Mouse (Mus musculus): Measurements from ENCODE around the gene Vars. TPM values are rescaled to one million over a fixed set of nuclear protein-coding genes. Genes with fewer than 3 reads are reported as not detected.

Gene Vars
- total and polyA plus RNA-seq, 3 experiments = 90.3 to 280 (median 277) TPM

DNA sequence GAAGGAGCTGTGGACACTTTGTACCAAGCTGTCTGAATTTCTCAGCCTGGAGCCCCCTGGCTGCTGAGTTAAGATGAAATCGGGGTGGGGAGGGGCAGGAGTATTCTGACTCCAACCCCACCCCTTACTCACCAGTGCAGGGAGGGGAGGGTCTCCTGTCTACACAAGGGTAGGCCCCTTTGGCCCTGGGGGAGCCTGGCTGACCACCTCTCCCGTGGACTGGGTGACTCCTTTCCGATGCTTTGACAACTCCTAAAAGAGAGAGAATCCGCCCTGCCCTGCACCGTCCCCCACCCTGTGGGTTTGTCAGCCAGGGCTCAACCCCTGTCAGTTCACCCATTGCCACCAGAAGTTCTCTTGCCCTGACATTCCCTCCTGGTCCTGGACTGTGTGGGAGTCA is 25.4 kb downstream of the Vars start:
- Histone ChIP-seq H3K4me2 (ENCODE audit: insufficient read depth, low read depth, poor library complexity, severe bottlenecking) (peak overlapping the region; percentile 16; the same call in 1 of the 2 replicates), H3K79me2 (replicated peaks; ENCODE audit: control insufficient read depth, extremely low read depth, insufficient read depth, poor library complexity, severe bottlenecking) (no peaks in the 10 kb centered on the region; the same call in none of the 2 replicates), H3K27ac (ENCODE audit: insufficient read depth, low read depth) (no peak overlapping the region), H3K36me3 (replicated peaks in 1 of 2; ENCODE audit: control insufficient read depth in 1 of 2, insufficient read depth in 1 of 2, low read length in 1 of 2) (peaks cover 4 to 59% of the 10 kb centered on the region in 2 experiments), H3K9ac (ENCODE audit: insufficient read depth, low read depth) (peak overlapping the region; percentile 20; the same call in 1 of the 2 replicates), H3K4me1 (ENCODE audit: control insufficient read depth in 1 of 2, insufficient read depth in 2 of 2) (peaks cover 14 to 65% of the 10 kb centered on the region in 2 experiments), H3K4me3 (replicated peaks in 1 of 3; ENCODE audit: low read depth in 2 of 3, low read length in 2 of 3, poor library complexity in 1 of 3) (peak overlapping the region; percentile 35 to 58 (median 47)), H3K27me3 (replicated peaks) (no peaks in the 10 kb centered on the region), H3K9me3 (replicated peaks; ENCODE audit: low read length) (no peaks in the 10 kb centered on the region)
- in situ Hi-C loops (cut with MboI; ENCODE audit: low pct_ligation_motif_present, low pct_unique_long_range_greater_than_20kb, low sequenced_read_pairs) = loop anchor here (10.0 kb wide), 1 partner anchor 89 kb away; the partner anchor contains the start of gene Ly6g5b
- TF ChIP-seq MEF2A (IDR thresholded peaks at IDR 0.05; ENCODE audit: borderline replicate concordance, low read depth, low read length) (no peak), NELFE (IDR thresholded peaks at IDR 0.05; ENCODE audit: low read depth, low read length) (no peak), CHD1 (IDR thresholded peaks at IDR 0.05; ENCODE audit: low read depth, low read length) (no peak), IRF4 (IDR thresholded peaks at IDR 0.05; ENCODE audit: low read depth, low read length) (no peak), ZKSCAN1 (IDR thresholded peaks at IDR 0.05; ENCODE audit: borderline replicate concordance, low read depth, low read length) (no peak), ZMIZ1 (IDR thresholded peaks at IDR 0.05; ENCODE audit: low read depth, low read length) (no peak), CTCF (conservative IDR thresholded peaks at IDR 0.05 in 1 of 2, IDR thresholded peaks at IDR 0.05 in 1 of 2; ENCODE audit: low read depth in 2 of 2, low read length in 2 of 2) (no peak), MYC (IDR thresholded peaks at IDR 0.05; ENCODE audit: low read depth, low read length) (no peak), RAD21 (IDR thresholded peaks at IDR 0.05; ENCODE audit: low read depth, low read length) (no peak), ZC3H11A (IDR thresholded peaks at IDR 0.05; ENCODE audit: low read depth, low read length) (no peak), TBP (conservative IDR thresholded peaks at IDR 0.05; ENCODE audit: low read depth, low read length) (no peak), NRF1 (IDR thresholded peaks at IDR 0.05; ENCODE audit: low read depth, low read length) (no peak), TCF12 (IDR thresholded peaks at IDR 0.05; ENCODE audit: low read depth, low read length) (no peak), RCOR1 (conservative IDR thresholded peaks at IDR 0.05; ENCODE audit: low read depth, low read length) (no peak), PAX5 (IDR thresholded peaks at IDR 0.05; ENCODE audit: low read length) (no peak)
- no peak for DNase-seq (ENCODE audit: extremely low read depth)
- dilution Hi-C loops (cut with MboI; ENCODE audit: extremely low pct_ligation_motif_present, extremely low pct_unique_long_range_greater_than_20kb, low sequenced_read_pairs) = no loop called here

DNA sequence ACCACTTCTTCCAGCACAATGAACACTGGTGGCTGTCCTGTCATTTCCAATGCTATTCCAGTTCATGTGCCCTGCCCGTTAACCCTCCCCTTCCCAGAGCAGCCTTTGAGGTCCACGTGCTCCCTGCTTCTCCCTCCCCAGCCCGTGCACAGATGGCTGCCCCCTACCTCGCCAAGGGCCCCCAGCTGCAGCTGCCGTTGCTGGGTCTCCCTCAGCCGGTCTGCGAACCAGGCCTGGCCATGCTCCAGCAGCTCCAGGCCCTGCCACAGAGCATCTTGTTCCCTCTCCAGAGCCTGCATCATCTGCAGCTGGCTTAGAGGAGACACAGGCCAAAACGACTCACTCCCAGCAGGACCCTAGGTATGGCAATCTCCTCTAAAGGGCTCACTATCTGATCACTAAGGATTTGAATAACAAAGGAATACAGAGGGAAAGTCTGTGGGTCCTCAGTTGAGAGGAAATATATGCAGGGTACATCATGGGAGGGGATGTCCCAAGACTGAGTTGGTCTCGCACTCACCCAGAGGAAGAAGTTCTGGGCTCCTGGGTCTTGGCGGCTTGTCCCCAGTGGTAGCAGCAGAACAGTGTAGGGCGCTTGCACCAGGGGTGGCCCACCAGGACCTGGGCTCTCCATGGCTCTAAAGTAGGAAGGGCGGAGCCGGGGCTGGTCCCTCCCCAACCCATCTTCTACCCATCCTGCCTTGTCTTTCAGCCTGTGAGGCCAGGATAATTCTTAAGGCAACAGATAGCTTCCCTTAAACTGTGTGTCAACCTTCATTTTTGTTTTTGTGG is 26.7 kb downstream of the Vars start, which contains the start of gene Sapcd1:
Gene Sapcd1, minus strand, starts transcription at position 740 of the 792 bp plus-strand sequence.
- H3K9me3 ChIP-seq (replicated peaks; ENCODE audit: low read length) = no peaks in the 10 kb centered on the region

More for the DNA sequence above, 26.7 kb downstream of the Vars start, which contains the start of gene Sapcd1:
- Histone ChIP-seq H3K27ac (ENCODE audit: insufficient read depth, low read depth) (peak within 1 kb of the TSS; percentile 91), H3K79me2 (replicated peaks; ENCODE audit: control insufficient read depth, extremely low read depth, insufficient read depth, poor library complexity, severe bottlenecking) (no peaks in the 10 kb centered on the region; the same call in none of the 2 replicates), H3K4me1 (ENCODE audit: control insufficient read depth in 1 of 2, insufficient read depth in 2 of 2) (peaks cover 19 to 73% of the 10 kb centered on the region in 2 experiments), H3K27me3 (replicated peaks) (no peaks in the 10 kb centered on the region), H3K9ac (ENCODE audit: insufficient read depth, low read depth) (peak within 1 kb of the TSS; percentile 75), H3K36me3 (replicated peaks in 1 of 2; ENCODE audit: control insufficient read depth in 1 of 2, insufficient read depth in 1 of 2, low read length in 1 of 2) (peaks cover 4 to 61% of the 10 kb centered on the region in 2 experiments), H3K4me2 (ENCODE audit: insufficient read depth, low read depth, poor library complexity, severe bottlenecking) (peak within 1 kb of the TSS; percentile 43), H3K4me3 (replicated peaks in 1 of 3; ENCODE audit: low read depth in 2 of 3, low read length in 2 of 3, poor library complexity in 1 of 3) (peak within 1 kb of the TSS; percentile 52 to 86 (median 58))
- dilution Hi-C loops (cut with MboI; ENCODE audit: extremely low pct_ligation_motif_present, extremely low pct_unique_long_range_greater_than_20kb, low sequenced_read_pairs) = no loop called here
- in situ Hi-C loops (cut with MboI; ENCODE audit: low pct_ligation_motif_present, low pct_unique_long_range_greater_than_20kb, low sequenced_read_pairs) = loop anchor here (10.0 kb wide), 1 partner anchor 87 kb away; the partner anchor contains the start of gene Ly6g5b
- TF ChIP-seq ZNF384 (IDR thresholded peaks at IDR 0.05; ENCODE audit: low read depth, low read length) = no peak
- TF ChIP-seq POLR2AphosphoS2 (IDR thresholded peaks at IDR 0.05; ENCODE audit: low read depth, low read length) = no peak
- TF ChIP-seq TBP (conservative IDR thresholded peaks at IDR 0.05; ENCODE audit: low read depth, low read length) = peak; percentile 81
- no peak for TF ChIP-seq RCOR1 (conservative IDR thresholded peaks at IDR 0.05; ENCODE audit: low read depth, low read length)
- TF ChIP-seq ZC3H11A (IDR thresholded peaks at IDR 0.05; ENCODE audit: low read depth, low read length) = no peak
- TF ChIP-seq BHLHE40 (IDR thresholded peaks at IDR 0.05; ENCODE audit: low read depth, low read length) = peak; percentile 20; the same call in 1 of the 2 replicates
- TF ChIP-seq IRF4 (IDR thresholded peaks at IDR 0.05; ENCODE audit: low read depth, low read length) = peak; percentile 12; the same call in 1 of the 2 replicates
- peak; percentile 14; the same call in 1 of the 2 replicates for TF ChIP-seq ETS1 (conservative IDR thresholded peaks at IDR 0.05; ENCODE audit: low read depth, low read length)
- no peak for TF ChIP-seq SIN3A (IDR thresholded peaks at IDR 0.05; ENCODE audit: low read length)
- TF ChIP-seq POLR2A (IDR thresholded peaks at IDR 0.05; ENCODE audit: low read depth, low read length) = peak; percentile 77
- no peak for TF ChIP-seq NELFE (IDR thresholded peaks at IDR 0.05; ENCODE audit: low read depth, low read length)
- TF ChIP-seq MAX (IDR thresholded peaks at IDR 0.05; ENCODE audit: low read length) = peak; percentile 39; the same call in 1 of the 2 replicates
- TF ChIP-seq TCF12 (IDR thresholded peaks at IDR 0.05; ENCODE audit: low read depth, low read length) = 0 out of 2 replicates have a peak, but pooled peaks have one; percentile 1
- TF ChIP-seq MYC (IDR thresholded peaks at IDR 0.05; ENCODE audit: low read depth, low read length) = 0 out of 2 replicates have a peak, but pooled peaks have one; percentile 8
- DNase-seq (ENCODE audit: extremely low read depth) = peak; percentile 96
